Mouse (Mus musculus) midbrain, embryonic 10.5 days (tissue): Measurements from ENCODE around the gene Catip. TPM values are rescaled to one million over a fixed set of nuclear protein-coding genes. Genes with fewer than 3 reads are reported as not detected.
A peak's percentile ranks its signal among the peaks of the same experiment; 100 is the strongest.
"Not testable (repeated sequence)": the region's sequence is repeated elsewhere in the genome, so short reads cannot be mapped to it uniquely, and the experiment has no call there.

Source experiments
- DNase-seq: peaks from one replicate; pipeline ENCODE4 v3.0.0-alpha.2; 2017; ENCODE audit warnings: low spot score
- H3K27ac ChIP-seq: fragments of 300-500 bp; sonication (generic); replicated peaks from 2 replicates; pipeline ENCODE4 v1.5.1; 2016; ENCODE audit warnings: mild to moderate bottlenecking
- H3K27me3 ChIP-seq: fragments of 300-500 bp; sonication (generic); 2 replicates; pipeline ENCODE4 v1.6.1; 2016; ENCODE audit warnings: low read depth, mild to moderate bottlenecking; ENCODE audit not compliant: poor library complexity, severe bottlenecking
- H3K36me3 ChIP-seq: fragments of 300-500 bp; sonication (generic); 2 replicates; pipeline ENCODE4 v1.6.1; 2016; ENCODE audit warnings: mild to moderate bottlenecking, moderate library complexity
- H3K4me1 ChIP-seq: fragments of 300-500 bp; sonication (generic); 2 replicates; pipeline ENCODE4 v1.6.1; 2016
- H3K4me3 ChIP-seq: fragments of 300-500 bp; sonication (generic); 2 replicates; pipeline ENCODE4 v1.5.1; 2016; ENCODE audit warnings: mild to moderate bottlenecking, moderate library complexity
- H3K9me3 ChIP-seq: fragments of 300-500 bp; sonication (generic); replicated peaks from 2 replicates; pipeline ENCODE4 v1.6.1; 2016; ENCODE audit warnings: mild to moderate bottlenecking
- WGBS: fragments of 180-500 bp; shearing (Covaris S2); methylation state at CpG from one replicate; pipeline ENCODE4 v1.1.7; 2016; 5-methylcytosine and 5-hydroxymethylcytosine counted together
- polyA plus RNA-seq: library from polyadenylated mRNA; unstranded; fragments of >200 nt; fragmentation: Nextera tagmentation; extraction: Ambion mirVana; gene quantifications from 2 replicates; pipeline ENCODE4 v1.2.1, GENCODE M21; 2016

Gene Catip
- polyA plus RNA-seq = 0.12 and 0.22 TPM in 2 replicates

- Histone ChIP-seq H3K27ac (no peak within 1 kb of the TSS), H3K9me3 (no peaks in the 10 kb centered on the region), H3K4me3 (no peak within 1 kb of the TSS), H3K4me1 (peaks cover 6% of the 10 kb centered on the region; the same call in 1 of the 2 replicates), H3K36me3 (no peaks in the 10 kb centered on the region), H3K27me3 (no peaks in the 10 kb centered on the region)
- WGBS = 7% methylated on average over 2 of the region's 2 CpGs
- DNase-seq = peak; percentile 59
Observed at GRCm38 (mm10) chr1:74361812-74362211, at the start of gene Catip. TSS of gene Catip (plus strand) at chr1:74362108.

- 10% methylated on average over 3 of the region's 3 CpGs for WGBS
Observed at GRCm38 (mm10) chr1:74313049-74313692, 48.7 kb upstream of the Catip start.

GRCm38 (mm10) chr1:74314796-74315195, 47.1 kb upstream of the Catip start:
- DNase-seq = no peak
- Histone ChIP-seq H3K36me3 (no peaks in the 10 kb centered on the region), H3K4me3 (no peak overlapping the region), H3K27ac (no peak overlapping the region), H3K4me1 (peaks cover 2% of the 10 kb centered on the region; the same call in 1 of the 2 replicates), H3K27me3 (no peaks in the 10 kb centered on the region), H3K9me3 (no peaks in the 10 kb centered on the region)
- 86% methylated on average over 3 of the region's 3 CpGs for WGBS

More at GRCm38 (mm10) chr1:74313049-74313692, 48.7 kb upstream of the Catip start:
- Histone ChIP-seq H3K36me3 (no peaks in the 10 kb centered on the region), H3K27ac (no peak overlapping the region), H3K4me1 (peaks cover 2% of the 10 kb centered on the region; the same call in 1 of the 2 replicates), H3K4me3 (no peak overlapping the region), H3K27me3 (no peaks in the 10 kb centered on the region), H3K9me3 (no peaks in the 10 kb centered on the region)
- DNase-seq = peak; percentile 40

- H3K4me3 ChIP-seq = no peak overlapping the region
- no peaks in the 10 kb centered on the region for H3K27me3 ChIP-seq
- H3K36me3 ChIP-seq = no peaks in the 10 kb centered on the region
- DNase-seq = no peak
- WGBS = 86% methylated on average over 4 of the region's 4 CpGs
- no peak overlapping the region for H3K27ac ChIP-seq
- H3K4me1 ChIP-seq = no peaks in the 10 kb centered on the region
- no peaks in the 10 kb centered on the region for H3K9me3 ChIP-seq
Observed at GRCm38 (mm10) chr1:74316114-74316827, 45.6 kb upstream of the Catip start.

GRCm38 (mm10) chr1:74318711-74319110, 43.2 kb upstream of the Catip start:
- H3K36me3 ChIP-seq = no peaks in the 10 kb centered on the region
- H3K27ac ChIP-seq = no peak overlapping the region
- WGBS = 91% methylated on average over 3 of the region's 3 CpGs
- no peaks in the 10 kb centered on the region for H3K27me3 ChIP-seq
- H3K9me3 ChIP-seq = no peaks in the 10 kb centered on the region
- H3K4me3 ChIP-seq = no peak overlapping the region
- DNase-seq = no peak
- no peaks in the 10 kb centered on the region for H3K4me1 ChIP-seq

- Histone ChIP-seq H3K27ac (no peak overlapping the region), H3K4me3 (no peak overlapping the region), H3K36me3 (no peaks in the 10 kb centered on the region), H3K27me3 (no peaks in the 10 kb centered on the region), H3K4me1 (no peaks in the 10 kb centered on the region), H3K9me3 (no peaks in the 10 kb centered on the region)
- DNase-seq = no peak
- WGBS = 84% methylated on average over 3 of the region's 3 CpGs
Observed at GRCm38 (mm10) chr1:74321396-74321795, 40.5 kb upstream of the Catip start.

GRCm38 (mm10) chr1:74326916-74327315, 35.0 kb upstream of the Catip start:
- not testable (repeated sequence) for H3K4me3 ChIP-seq, H3K4me1 ChIP-seq, H3K9me3 ChIP-seq, H3K27me3 ChIP-seq, H3K27ac ChIP-seq, H3K36me3 ChIP-seq, DNase-seq
- 64% methylated on average over 2 of the region's 2 CpGs for WGBS

- peaks cover 35% of the 10 kb centered on the region for H3K4me1 ChIP-seq
- no peak for DNase-seq
Observed at GRCm38 (mm10) chr1:74329899-74330431, 31.9 kb upstream of the Catip start.

GRCm38 (mm10) chr1:74331046-74331681, 30.7 kb upstream of the Catip start:
- DNase-seq = no peak
- no peaks in the 10 kb centered on the region for H3K9me3 ChIP-seq
- 82% methylated on average over 4 of the region's 4 CpGs for WGBS
- 0 out of 2 replicates have a peak, but pooled peaks cover 7% of the 10 kb centered on the region for H3K27me3 ChIP-seq
- H3K27ac ChIP-seq = peak overlapping the region; percentile 42; the same call in 1 of the 2 replicates
- H3K4me3 ChIP-seq = no peak overlapping the region
- H3K36me3 ChIP-seq = no peaks in the 10 kb centered on the region
- peaks cover 44% of the 10 kb centered on the region for H3K4me1 ChIP-seq

More at GRCm38 (mm10) chr1:74329899-74330431, 31.9 kb upstream of the Catip start:
- 86% methylated on average over 7 of the region's 7 CpGs for WGBS
- Histone ChIP-seq H3K4me3 (no peak overlapping the region), H3K9me3 (no peaks in the 10 kb centered on the region), H3K27ac (no peak overlapping the region), H3K27me3 (0 out of 2 replicates have a peak, but pooled peaks cover 7% of the 10 kb centered on the region), H3K36me3 (no peaks in the 10 kb centered on the region)

GRCm38 (mm10) chr1:74332241-74332763, 29.6 kb upstream of the Catip start:
- H3K36me3 ChIP-seq = no peaks in the 10 kb centered on the region
- H3K27me3 ChIP-seq = 0 out of 2 replicates have a peak, but pooled peaks cover 7% of the 10 kb centered on the region
- peak; percentile 94 for DNase-seq
- under 1% methylated on average over 36 of the region's 36 CpGs for WGBS
- peaks cover 44% of the 10 kb centered on the region for H3K4me1 ChIP-seq
- H3K9me3 ChIP-seq = no peaks in the 10 kb centered on the region
- peak overlapping the region; percentile 85 for H3K27ac ChIP-seq
- H3K4me3 ChIP-seq = peak overlapping the region; percentile 66

- peaks cover 44% of the 10 kb centered on the region for H3K4me1 ChIP-seq
- peak overlapping the region; percentile 66 for H3K4me3 ChIP-seq
- WGBS = 3% methylated on average over 9 of the region's 9 CpGs
- no peak for DNase-seq
- no peaks in the 10 kb centered on the region for H3K9me3 ChIP-seq
- H3K27me3 ChIP-seq = 0 out of 2 replicates have a peak, but pooled peaks cover 7% of the 10 kb centered on the region
- H3K36me3 ChIP-seq = no peaks in the 10 kb centered on the region
- H3K27ac ChIP-seq = peak overlapping the region; percentile 85
Observed at GRCm38 (mm10) chr1:74332930-74333329, 29.0 kb upstream of the Catip start.

- no peaks in the 10 kb centered on the region for H3K36me3 ChIP-seq
- H3K27ac ChIP-seq = no peak overlapping the region
- DNase-seq = no peak
- H3K9me3 ChIP-seq = no peaks in the 10 kb centered on the region
- H3K4me1 ChIP-seq = peaks cover 53% of the 10 kb centered on the region
- 0 out of 2 replicates have a peak, but pooled peaks cover 7% of the 10 kb centered on the region for H3K27me3 ChIP-seq
- no peak overlapping the region for H3K4me3 ChIP-seq
- WGBS = 83% methylated on average over 3 of the region's 3 CpGs
Observed at GRCm38 (mm10) chr1:74334607-74335006, 27.3 kb upstream of the Catip start.
